Mouse (Mus musculus): ENCODE measurements at regions not wholly inside any gene's neighbourhood (a gene's known extent, or its start where the extent isn't known, plus 50 kb on each side); places are given as distances from the start of the nearest gene placed in this dataset.

GRCm38 (mm10) chr14:25272366-25273156, 186.4 kb upstream of the Zmiz1 start:
- Histone ChIP-seq H3K9me3 (replicated peaks; ENCODE audit: control insufficient read depth, low read length) (no peaks in the 10 kb centered on the region), H3K4me3 (ENCODE audit: low read depth, low read length) (no peak overlapping the region), H3K27ac (ENCODE audit: low read depth) (no peak overlapping the region), H3K4me1 (ENCODE audit: control insufficient read depth, insufficient read depth) (no peaks in the 10 kb centered on the region), H3K36me3 (replicated peaks; ENCODE audit: control insufficient read depth, insufficient read depth, low read length) (no peaks in the 10 kb centered on the region), H3K4me2 (ENCODE audit: low read depth, low read length) (no peak overlapping the region), H3K27me3 (ENCODE audit: control insufficient read depth, insufficient read depth, low read length) (no peaks in the 10 kb centered on the region), H3K9ac (replicated peaks; ENCODE audit: low read depth, low read length) (no peak overlapping the region)
- ATAC-seq (ENCODE audit: insufficient read depth, low read depth) (no peak), DNase-seq (ENCODE audit: low spot score) (no peak)
- WGBS: 70% methylated on average over 11 of the region's 11 CpGs
- no peak for TF ChIP-seq EP300 (IDR thresholded peaks at IDR 0.05; ENCODE audit: low read depth)
- TF ChIP-seq CTCF (IDR thresholded peaks at IDR 0.05; ENCODE audit: low read depth): no peak

DNA sequence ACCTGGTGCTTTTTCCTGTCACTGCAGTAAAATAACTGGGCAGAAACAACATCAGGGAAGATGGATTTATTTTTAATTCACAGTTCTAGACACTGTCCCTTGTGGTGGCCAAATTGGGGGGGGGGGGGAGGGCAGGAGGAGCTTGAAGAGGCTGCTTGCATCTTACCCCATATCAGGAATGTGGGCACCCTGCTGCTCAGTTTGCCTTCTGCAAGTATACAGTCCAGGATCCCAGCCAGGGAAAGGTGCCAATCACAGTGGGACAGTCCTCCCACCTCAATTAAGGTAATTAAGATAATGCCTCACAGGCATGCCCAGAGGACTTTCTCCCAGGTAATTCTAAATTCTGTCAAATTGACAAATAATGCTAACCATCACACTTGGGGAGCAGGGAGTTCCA, 179.2 kb upstream of the Zmiz1 start:
- Histone ChIP-seq H3K36me3 (replicated peaks; ENCODE audit: control insufficient read depth, insufficient read depth, low read length) (no peaks in the 10 kb centered on the region), H3K27ac (ENCODE audit: low read depth) (no peak overlapping the region), H3K9ac (replicated peaks; ENCODE audit: low read depth, low read length) (no peak overlapping the region), H3K4me3 (ENCODE audit: low read depth, low read length) (no peak overlapping the region), H3K4me1 (ENCODE audit: control insufficient read depth, insufficient read depth) (no peaks in the 10 kb centered on the region), H3K9me3 (replicated peaks; ENCODE audit: control insufficient read depth, low read length) (no peaks in the 10 kb centered on the region), H3K4me2 (ENCODE audit: low read depth, low read length) (no peak overlapping the region), H3K27me3 (ENCODE audit: control insufficient read depth, insufficient read depth, low read length) (no peaks in the 10 kb centered on the region)
- TF ChIP-seq EP300 (IDR thresholded peaks at IDR 0.05; ENCODE audit: low read depth): no peak
- TF ChIP-seq CTCF (IDR thresholded peaks at IDR 0.05; ENCODE audit: low read depth): no peak
- ATAC-seq (ENCODE audit: insufficient read depth, low read depth): no peak
- DNase-seq (ENCODE audit: low spot score): no peak

- DNase-seq (ENCODE audit: low spot score): no peak
- 69% methylated on average over 1 of the region's 1 CpGs for WGBS
- TF ChIP-seq CTCF (IDR thresholded peaks at IDR 0.05; ENCODE audit: low read depth) (no peak), EP300 (IDR thresholded peaks at IDR 0.05; ENCODE audit: low read depth) (no peak)
Measured at GRCm38 (mm10) chr14:25292557-25292956, 166.4 kb upstream of the Zmiz1 start.

GRCm38 (mm10) chr14:25294226-25294625, 164.8 kb upstream of the Zmiz1 start:
- no peak overlapping the region for H3K4me3 ChIP-seq (ENCODE audit: low read depth, low read length)
- H3K9ac ChIP-seq (replicated peaks; ENCODE audit: low read depth, low read length): no peak overlapping the region
- H3K9me3 ChIP-seq (replicated peaks; ENCODE audit: control insufficient read depth, low read length): no peaks in the 10 kb centered on the region
- ATAC-seq (ENCODE audit: insufficient read depth, low read depth) (no peak), DNase-seq (ENCODE audit: low spot score) (no peak)
- 0 out of 2 replicates have a peak, but pooled peaks cover 2% of the 10 kb centered on the region for H3K27me3 ChIP-seq (ENCODE audit: control insufficient read depth, insufficient read depth, low read length)
- H3K4me1 ChIP-seq (ENCODE audit: control insufficient read depth, insufficient read depth): no peaks in the 10 kb centered on the region
- TF ChIP-seq EP300 (IDR thresholded peaks at IDR 0.05; ENCODE audit: low read depth): no peak
- H3K4me2 ChIP-seq (ENCODE audit: low read depth, low read length): no peak overlapping the region
- 86% methylated on average over 4 of the region's 4 CpGs for WGBS
- no peaks in the 10 kb centered on the region for H3K36me3 ChIP-seq (replicated peaks; ENCODE audit: control insufficient read depth, insufficient read depth, low read length)
- no peak overlapping the region for H3K27ac ChIP-seq (ENCODE audit: low read depth)

More at GRCm38 (mm10) chr14:25292557-25292956, 166.4 kb upstream of the Zmiz1 start:
- no peak overlapping the region for H3K4me2 ChIP-seq (ENCODE audit: low read depth, low read length)
- H3K27ac ChIP-seq (ENCODE audit: low read depth): no peak overlapping the region
- H3K27me3 ChIP-seq (ENCODE audit: control insufficient read depth, insufficient read depth, low read length): 0 out of 2 replicates have a peak, but pooled peaks cover 2% of the 10 kb centered on the region
- H3K4me3 ChIP-seq (ENCODE audit: low read depth, low read length): no peak overlapping the region
- no peaks in the 10 kb centered on the region for H3K36me3 ChIP-seq (replicated peaks; ENCODE audit: control insufficient read depth, insufficient read depth, low read length)
- ATAC-seq (ENCODE audit: insufficient read depth, low read depth): no peak
- no peaks in the 10 kb centered on the region for H3K4me1 ChIP-seq (ENCODE audit: control insufficient read depth, insufficient read depth)
- no peak overlapping the region for H3K9ac ChIP-seq (replicated peaks; ENCODE audit: low read depth, low read length)
- no peaks in the 10 kb centered on the region for H3K9me3 ChIP-seq (replicated peaks; ENCODE audit: control insufficient read depth, low read length)

DNA sequence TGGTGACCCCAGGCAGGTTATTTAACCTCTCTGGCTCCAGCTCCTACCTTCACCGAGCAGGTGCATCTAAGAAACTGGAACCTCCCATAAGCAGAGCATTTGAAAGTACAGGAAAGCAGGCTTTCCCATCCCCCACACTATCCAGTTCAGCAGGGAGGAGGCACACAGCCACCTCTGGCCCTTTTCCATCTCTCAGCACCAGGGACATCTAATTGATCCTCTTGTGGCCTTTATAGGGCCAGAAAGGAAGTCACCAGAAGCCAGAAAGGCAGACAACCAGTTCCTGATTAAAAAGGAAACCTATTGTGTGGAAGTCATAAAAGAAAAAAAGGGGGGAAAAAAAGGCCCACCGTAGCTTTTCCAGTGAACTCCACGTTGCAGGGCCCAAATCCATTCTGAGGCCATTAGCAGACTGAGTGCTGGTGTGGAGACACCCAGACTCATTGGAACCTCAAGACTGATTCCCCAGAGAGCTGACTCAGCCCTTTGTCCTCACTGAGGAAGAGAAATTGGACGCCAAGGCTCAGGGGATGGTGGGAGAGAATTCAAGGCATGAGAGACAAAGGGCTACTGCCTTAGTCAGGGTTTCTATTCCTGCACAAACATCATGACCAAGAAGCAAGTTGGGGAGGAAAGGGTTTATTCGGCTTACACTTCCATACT, 163.2 kb upstream of the Zmiz1 start:
- no peaks in the 10 kb centered on the region for H3K4me1 ChIP-seq (ENCODE audit: control insufficient read depth, insufficient read depth)
- 61% methylated on average over 5 of the region's 5 CpGs for WGBS
- H3K36me3 ChIP-seq (replicated peaks; ENCODE audit: control insufficient read depth, insufficient read depth, low read length): no peaks in the 10 kb centered on the region
- H3K4me2 ChIP-seq (ENCODE audit: low read depth, low read length): no peak overlapping the region
- TF ChIP-seq EP300 (IDR thresholded peaks at IDR 0.05; ENCODE audit: low read depth): no peak
- no peak overlapping the region for H3K9ac ChIP-seq (replicated peaks; ENCODE audit: low read depth, low read length)
- no peaks in the 10 kb centered on the region for H3K27me3 ChIP-seq (ENCODE audit: control insufficient read depth, insufficient read depth, low read length)
- no peak overlapping the region for H3K4me3 ChIP-seq (ENCODE audit: low read depth, low read length)
- DNase-seq (ENCODE audit: low spot score): no peak
- no peaks in the 10 kb centered on the region for H3K9me3 ChIP-seq (replicated peaks; ENCODE audit: control insufficient read depth, low read length)
- ATAC-seq (ENCODE audit: insufficient read depth, low read depth): no peak
- H3K27ac ChIP-seq (ENCODE audit: low read depth): no peak overlapping the region
